Mouse (Mus musculus) forebrain, postnatal 0 days (tissue): Measurements from ENCODE around the gene Akap12. TPM values are rescaled to one million over a fixed set of nuclear protein-coding genes. Genes with fewer than 3 reads are reported as not detected.
A peak's percentile ranks its signal among the peaks of the same experiment; 100 is the strongest.

ENCODE experiments used
- ATAC-seq: fragments of 200-750 bp; cut with Nextera tagmentation; 2 replicates; pipeline ENCODE4 v1.8.0; 2017; ENCODE audit warnings: mild to moderate bottlenecking, moderate library complexity
- DNase-seq: peaks from one replicate; pipeline ENCODE4 v3.0.0-alpha.2; 2015
- H3K27ac ChIP-seq: fragments of 300-500 bp; sonication (generic); 2 replicates; pipeline ENCODE4 v1.5.1; 2014; ENCODE audit warnings: low read depth, mild to moderate bottlenecking, antibody characterized with exemption, low read length, moderate library complexity, mixed read lengths
- H3K27me3 ChIP-seq: fragments of 300-500 bp; sonication (generic); 2 replicates; pipeline ENCODE4 v1.6.1; 2014; ENCODE audit warnings: mild to moderate bottlenecking, low read length, mixed read lengths; ENCODE audit not compliant: insufficient read depth
- H3K36me3 ChIP-seq: fragments of 300-500 bp; sonication (generic); 2 replicates; pipeline ENCODE4 v1.6.1; 2014; ENCODE audit warnings: mild to moderate bottlenecking, moderate library complexity; ENCODE audit not compliant: insufficient read depth
- H3K4me1 ChIP-seq: fragments of 300-500 bp; sonication (generic); 2 replicates; pipeline ENCODE4 v1.6.1; 2014; ENCODE audit warnings: antibody characterized with exemption; ENCODE audit not compliant: insufficient read depth
- H3K4me2 ChIP-seq: fragments of 300-500 bp; sonication (generic); 2 replicates; pipeline ENCODE4 v1.6.1; 2014; ENCODE audit warnings: low read depth, mild to moderate bottlenecking, moderate library complexity
- H3K4me3 ChIP-seq: fragments of 300-500 bp; sonication (generic); 2 replicates; pipeline ENCODE4 v1.5.1; 2014; ENCODE audit warnings: low read depth, low read length, mixed read lengths
- H3K9ac ChIP-seq: fragments of 300-500 bp; sonication (generic); 2 replicates; pipeline ENCODE4 v1.6.1; 2014; ENCODE audit warnings: mild to moderate bottlenecking
- H3K9me3 ChIP-seq: fragments of 300-500 bp; sonication (generic); 2 replicates; pipeline ENCODE4 v1.6.1; 2016; ENCODE audit warnings: low read length
- CTCF ChIP-seq: sonication (generic); IDR thresholded peaks from 2 replicates; pipeline ENCODE4 v1.5.1; 2016; ENCODE audit warnings: antibody characterized with exemption, control low read depth, low read depth
- WGBS: fragments of 180-500 bp; shearing (Covaris S2); extraction: QIAGEN DNeasy Blood & Tissue Kit; methylation state at CpG from one replicate; pipeline ENCODE4 v1.1.7; 2014; 5-methylcytosine and 5-hydroxymethylcytosine counted together
- polyA plus RNA-seq: library from polyadenylated mRNA; unstranded; fragments of >200 nt; fragmentation: Nextera tagmentation; extraction: Ambion mirVana; gene quantifications from 2 replicates; pipeline ENCODE4 v1.2.1, GENCODE M21; 2015
- total RNA-seq: library from RNA; depleted of rRNA; stranded (reverse); fragments of >200 nt; gene quantifications from 2 replicates; pipeline ENCODE4 v1.2.3, GENCODE M21; 2014; rRNA removed

The Akap12 gene
- total and polyA plus RNA-seq, 2 experiments from 2014 or later, result 28.3 to 52.4 TPM

DNA sequence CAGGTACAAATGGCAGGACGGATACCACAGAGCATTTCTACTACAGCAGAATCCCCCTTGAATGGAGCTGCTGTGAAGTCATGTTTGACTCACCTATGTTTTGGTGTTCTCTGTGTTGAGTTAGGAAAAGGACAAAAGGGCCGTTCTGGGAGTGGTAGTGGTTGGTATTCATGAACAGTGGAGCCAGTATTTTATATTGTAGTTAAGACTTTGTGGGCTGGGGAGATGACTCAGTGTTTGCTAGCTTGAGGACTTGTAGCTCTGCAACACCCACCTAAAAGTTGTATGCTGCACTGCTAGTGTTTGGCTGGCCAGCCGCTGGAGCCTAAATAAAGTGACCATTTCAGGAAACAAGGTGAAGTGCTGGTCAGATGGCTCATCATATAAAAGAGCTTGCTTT is 129.1 kb downstream of the Akap12 start:
- ATAC-seq (no peak), DNase-seq (no peak)
- Histone ChIP-seq H3K4me3 (no peak overlapping the region), H3K4me2 (no peak overlapping the region), H3K27ac (no peak overlapping the region), H3K36me3 (0 out of 2 replicates have a peak, but pooled peaks cover 3% of the 10 kb centered on the region), H3K9ac (no peak overlapping the region), H3K27me3 (no peaks in the 10 kb centered on the region), H3K9me3 (no peaks in the 10 kb centered on the region), H3K4me1 (peaks cover 8% of the 10 kb centered on the region; the same call in 1 of the 2 replicates)
- WGBS, result 90% methylated on average over 3 of the region's 3 CpGs
- no peak for TF ChIP-seq CTCF

DNA sequence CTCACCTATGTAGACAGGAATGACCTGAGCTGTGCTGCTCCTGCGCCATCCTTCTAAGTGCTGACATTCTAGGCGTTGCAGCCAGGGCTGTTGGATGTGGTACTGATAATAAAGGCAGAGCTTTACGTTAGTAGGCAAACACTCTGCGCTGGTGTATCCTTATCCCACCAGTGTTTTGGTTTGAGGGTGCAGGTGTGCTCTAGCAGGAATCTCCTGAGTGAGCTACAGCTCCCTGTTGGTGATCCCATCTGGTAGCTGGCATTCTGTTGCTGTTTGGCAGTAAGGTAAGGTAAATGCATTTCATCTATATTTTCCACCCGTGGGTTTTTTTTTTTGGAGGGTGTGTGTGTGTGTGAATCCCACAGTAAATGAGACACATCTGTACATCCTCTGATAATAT is 131.9 kb downstream of the Akap12 start:
- H3K9ac ChIP-seq, result no peak overlapping the region
- no peaks in the 10 kb centered on the region for H3K27me3 ChIP-seq
- H3K4me1 ChIP-seq, result no peaks in the 10 kb centered on the region
- no peaks in the 10 kb centered on the region for H3K9me3 ChIP-seq
- DNase-seq (no peak), ATAC-seq (0 out of 2 replicates have a peak, but pooled peaks have one; percentile 5)
- H3K27ac ChIP-seq, result no peak overlapping the region
- 0 out of 2 replicates have a peak, but pooled peaks cover 3% of the 10 kb centered on the region for H3K36me3 ChIP-seq
- 83% methylated on average over 5 of the region's 5 CpGs for WGBS
- no peak overlapping the region for H3K4me3 ChIP-seq
- H3K4me2 ChIP-seq, result no peak overlapping the region
- no peak for TF ChIP-seq CTCF

DNA sequence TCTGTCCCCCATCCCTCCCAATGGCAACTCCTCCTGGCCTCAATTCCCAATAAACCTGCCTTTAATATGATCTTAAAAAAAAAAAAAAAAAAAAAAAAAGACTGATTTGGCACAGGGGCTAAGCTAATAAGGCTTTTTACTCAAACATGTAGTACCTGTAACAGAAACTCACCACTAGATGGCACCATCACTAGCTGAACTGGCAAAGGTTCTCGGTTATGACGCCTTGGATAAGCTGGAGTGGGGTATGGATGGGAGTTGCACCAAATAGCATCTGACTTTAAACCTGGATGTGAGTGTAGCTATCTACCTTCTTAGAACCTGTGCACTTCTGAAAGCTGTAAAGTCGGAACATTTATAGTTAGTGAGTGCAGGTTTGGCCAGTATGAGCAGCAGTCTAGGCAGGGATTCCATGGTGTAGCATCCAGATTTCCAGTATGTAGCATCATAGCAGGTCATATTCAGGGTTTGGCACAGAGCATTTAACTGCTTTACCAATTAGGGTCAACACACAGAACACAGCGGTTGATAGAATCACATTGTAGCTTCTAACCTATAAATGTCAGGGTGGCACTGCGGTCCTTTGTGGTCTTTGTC is 138.8 kb downstream of the Akap12 start:
- WGBS, result 58% methylated on average over 5 of the region's 5 CpGs
- Histone ChIP-seq H3K9me3 (no peaks in the 10 kb centered on the region), H3K27ac (no peak overlapping the region), H3K36me3 (peaks cover 22% of the 10 kb centered on the region), H3K27me3 (no peaks in the 10 kb centered on the region), H3K9ac (no peak overlapping the region), H3K4me3 (no peak overlapping the region), H3K4me2 (no peak overlapping the region), H3K4me1 (no peaks in the 10 kb centered on the region)
- peak; percentile 88 for DNase-seq
- ATAC-seq, result peak; percentile 77
- peak; percentile 84 for TF ChIP-seq CTCF

DNA sequence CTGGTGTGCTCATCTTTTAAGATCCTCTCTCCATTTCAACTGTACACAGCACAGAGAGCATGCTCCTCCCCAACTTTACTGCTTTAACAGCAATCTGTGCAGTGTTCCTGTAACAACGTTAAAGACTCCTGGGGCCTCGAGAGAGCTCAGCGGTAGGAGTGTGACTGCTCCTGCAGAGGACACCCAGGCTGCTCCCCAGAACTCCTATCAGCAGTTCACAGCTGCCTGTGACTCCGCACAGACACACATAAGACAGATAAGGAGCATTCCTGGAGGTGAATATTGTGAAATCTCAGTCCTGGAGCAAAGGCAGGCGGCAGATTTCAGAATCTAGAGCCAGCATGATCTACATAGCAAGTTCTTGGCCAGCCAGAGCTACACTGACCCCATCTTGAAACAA is 139.3 kb downstream of the Akap12 start:
- Histone ChIP-seq H3K4me2 (no peak overlapping the region), H3K9me3 (no peaks in the 10 kb centered on the region), H3K9ac (no peak overlapping the region), H3K4me3 (no peak overlapping the region), H3K36me3 (peaks cover 22% of the 10 kb centered on the region), H3K4me1 (no peaks in the 10 kb centered on the region), H3K27me3 (no peaks in the 10 kb centered on the region), H3K27ac (no peak overlapping the region)
- DNase-seq, result no peak
- TF ChIP-seq CTCF, result no peak
- ATAC-seq, result no peak; the same call in 1 of the 2 replicates
- WGBS, result 90% methylated on average over 5 of the region's 5 CpGs

DNA sequence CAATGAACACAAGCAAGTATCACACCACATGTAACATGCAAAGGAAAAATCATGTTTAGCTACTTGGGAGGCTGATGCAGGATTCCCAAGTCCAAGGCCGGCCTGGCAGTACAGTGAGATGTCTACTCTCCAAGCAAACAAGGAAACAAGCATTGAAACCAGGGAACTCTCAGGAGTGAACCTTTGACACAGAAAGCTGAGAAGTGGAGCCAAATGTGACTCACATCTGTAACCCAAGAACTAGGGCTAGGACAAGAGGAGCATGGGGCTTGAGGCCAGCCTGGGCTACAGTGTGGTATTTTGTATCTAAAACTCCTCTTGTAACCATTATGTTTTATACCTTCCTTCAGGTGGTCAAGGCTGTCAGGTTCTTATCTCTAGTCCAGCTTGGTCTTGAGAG is 141.0 kb downstream of the Akap12 start:
- H3K9ac ChIP-seq, result no peak overlapping the region
- 85% methylated on average over 1 of the region's 1 CpGs for WGBS
- TF ChIP-seq CTCF, result no peak
- ATAC-seq (no peak), DNase-seq (no peak)
- H3K4me3 ChIP-seq, result no peak overlapping the region
- no peaks in the 10 kb centered on the region for H3K9me3 ChIP-seq
- H3K27me3 ChIP-seq, result no peaks in the 10 kb centered on the region
- H3K27ac ChIP-seq, result no peak overlapping the region
- H3K4me1 ChIP-seq, result no peaks in the 10 kb centered on the region
- no peak overlapping the region for H3K4me2 ChIP-seq
- peaks cover 26% of the 10 kb centered on the region for H3K36me3 ChIP-seq

Other genes starting within 250 kb of the Akap12 start
- 20.0 and 24.2 TPM in 2 replicates for gene Zbtb2, start 121.7 kb downstream of the Akap12 start, total RNA-seq
- gene Zbtb2, start 121.7 kb downstream of the Akap12 start, polyA plus RNA-seq, result 15.2 and 15.7 TPM in 2 replicates
- gene Rmnd1, start 166.0 kb downstream of the Akap12 start, total RNA-seq, result 18.8 and 23.9 TPM in 2 replicates
- gene Rmnd1, start 166.0 kb downstream of the Akap12 start, polyA plus RNA-seq, result 17.5 and 24.4 TPM in 2 replicates
- gene Armt1, start 166.1 kb downstream of the Akap12 start, total RNA-seq, result 11.5 and 17.6 TPM in 2 replicates
- gene Armt1, start 166.1 kb downstream of the Akap12 start, polyA plus RNA-seq, result 5.3 and 6.1 TPM in 2 replicates
- gene Ccdc170, start 216.1 kb downstream of the Akap12 start, total RNA-seq, result 0.85 and 1.4 TPM in 2 replicates
- 0.18 and 0.62 TPM in 2 replicates for gene Ccdc170, start 216.1 kb downstream of the Akap12 start, polyA plus RNA-seq